Mouse (Mus musculus) left cerebral cortex, postnatal 36 days (tissue): ENCODE measurements around the gene Lias. TPM values are rescaled to one million over a fixed set of nuclear protein-coding genes. Genes with fewer than 3 reads are reported as not detected.

Experiments used
- total RNA-seq, 2 experiments: library from RNA; stranded (reverse); gene quantifications; 2 replicates each; pipeline ENCODE4 v1.2.3; 2021

Gene Lias
- total RNA-seq, 2 experiments from 2014 or later = 34.6 to 35.4 TPM

Other genes starting within 250 kb of the Lias start
- gene Wdr19, start 191.8 kb upstream of the Lias start, total RNA-seq = 10 to 100 TPM; 20.6 to 22.2 TPM
- gene Rfc1, start 55.8 kb upstream of the Lias start, total RNA-seq = 10 to 100 TPM; 23.9 to 25.8 TPM
- under 1 TPM; 0.30 to 0.59 TPM for gene Klb, start 43.2 kb upstream of the Lias start, total RNA-seq
- gene Rpl9, start 53 bp upstream of the Lias start, total RNA-seq = 100 to 1,000 TPM; 659 to 753 TPM
- 10 to 100 TPM; 29.8 to 37.8 TPM for gene Ugdh, start 44.5 kb downstream of the Lias start, total RNA-seq
- gene Gm43552, start 101.3 kb downstream of the Lias start, total RNA-seq = not detected
- gene Smim14, start 145.7 kb downstream of the Lias start, total RNA-seq = 100 to 1,000 TPM; 166 to 170 TPM
- gene Ube2k, start 145.7 kb downstream of the Lias start, total RNA-seq = 100 to 1,000 TPM; 130 to 133 TPM